Mouse (Mus musculus) WW6 (cell line): Measurements from ENCODE around the gene Tyms.
"Not testable (repeated sequence)": the region's sequence is repeated elsewhere in the genome, so short reads cannot be mapped to it uniquely, and the experiment has no call there.

Source experiments
- DNase-seq: peaks from one replicate; pipeline ENCODE4 v3.0.0-alpha.2; 2013; ENCODE audit warnings: low read depth, low spot score

The Tyms gene

GRCm38 (mm10) chr5:30103340-30103739, 29.9 kb upstream of the Tyms start:
- no peak for DNase-seq

- DNase-seq: no peak
These were observed 24.8 kb upstream of the Tyms start for GRCm38 (mm10) chr5:30098260-30098659.

GRCm38 (mm10) chr5:30095731-30096130, 22.3 kb upstream of the Tyms start:
- no peak for DNase-seq

GRCm38 (mm10) chr5:30094399-30094798, 21.0 kb upstream of the Tyms start:
- no peak for DNase-seq

GRCm38 (mm10) chr5:30092701-30093100, 19.3 kb upstream of the Tyms start:
- DNase-seq: no peak

- DNase-seq: no peak
These were observed 1.0 kb downstream of the Tyms start for GRCm38 (mm10) chr5:30072377-30072776.

GRCm38 (mm10) chr5:30071677-30072076, 1.7 kb downstream of the Tyms start:
- no peak for DNase-seq

- no peak for DNase-seq
These were observed 5.7 kb downstream of the Tyms start for GRCm38 (mm10) chr5:30067726-30068125.

GRCm38 (mm10) chr5:30059607-30060006, 13.8 kb downstream of the Tyms start:
- peak; percentile 39 for DNase-seq

- DNase-seq: no peak
These were observed 15.1 kb downstream of the Tyms start for GRCm38 (mm10) chr5:30058216-30058731.

- not testable (repeated sequence) for DNase-seq
These were observed 33.6 kb downstream of the Tyms start for GRCm38 (mm10) chr5:30039841-30040240.

- not testable (repeated sequence) for DNase-seq
These were observed 34.1 kb downstream of the Tyms start for GRCm38 (mm10) chr5:30039324-30039723.

GRCm38 (mm10) chr5:30037111-30037510, 36.3 kb downstream of the Tyms start:
- DNase-seq: not testable (repeated sequence)

GRCm38 (mm10) chr5:30035862-30036261, 37.6 kb downstream of the Tyms start:
- not testable (repeated sequence) for DNase-seq

GRCm38 (mm10) chr5:30014580-30014979, 58.8 kb downstream of the Tyms start:
- DNase-seq: no peak

- peak; percentile 20 for DNase-seq
These were observed 60.5 kb downstream of the Tyms start, which contains the start of gene Il6 for GRCm38 (mm10) chr5:30012726-30013503. Gene Il6 (plus strand): TSS chr5:30013114.
